Mouse (Mus musculus) forebrain, embryonic 16.5 days (tissue): ENCODE measurements around the gene Dut. TPM values are rescaled to one million over a fixed set of nuclear protein-coding genes. Genes with fewer than 3 reads are reported as not detected.

Experiments used
- ATAC-seq: fragments of 200-750 bp; cut with Nextera tagmentation; 2 replicates; pipeline ENCODE4 v1.8.0; 2017; ENCODE audit warnings: mild to moderate bottlenecking, moderate library complexity
- H3K27ac ChIP-seq: fragments of 300-500 bp; sonication (generic); 2 replicates; pipeline ENCODE4 v1.5.1; 2014; ENCODE audit warnings: low read length, control low read depth
- H3K27me3 ChIP-seq: fragments of 300-500 bp; sonication (generic); replicated peaks from 2 replicates; pipeline ENCODE4 v1.6.1; 2014; ENCODE audit warnings: low read length; ENCODE audit not compliant: control insufficient read depth, insufficient read depth
- H3K36me3 ChIP-seq: fragments of 300-500 bp; sonication (generic); 2 replicates; pipeline ENCODE4 v1.6.1; 2014; ENCODE audit not compliant: control insufficient read depth, insufficient read depth
- H3K4me1 ChIP-seq: fragments of 300-500 bp; sonication (generic); replicated peaks from 2 replicates; pipeline ENCODE4 v1.6.1; 2014; ENCODE audit warnings: low read length; ENCODE audit not compliant: control insufficient read depth, insufficient read depth
- H3K4me2 ChIP-seq: fragments of 300-500 bp; sonication (generic); 2 replicates; pipeline ENCODE4 v1.6.1; 2014; ENCODE audit warnings: mild to moderate bottlenecking, low read length, control low read depth
- H3K4me3 ChIP-seq: fragments of 300-500 bp; sonication (generic); replicated peaks from 2 replicates; pipeline ENCODE4 v1.5.1; 2014; ENCODE audit warnings: mild to moderate bottlenecking, low read length, control low read depth
- H3K9ac ChIP-seq: fragments of 300-500 bp; sonication (generic); replicated peaks from 2 replicates; pipeline ENCODE4 v1.6.1; 2014; ENCODE audit warnings: low read depth, low read length, control low read depth
- H3K9me3 ChIP-seq: fragments of 300-500 bp; sonication (generic); 2 replicates; pipeline ENCODE4 v1.6.1; 2016; ENCODE audit warnings: low read length; ENCODE audit not compliant: control insufficient read depth
- WGBS: fragments of 180-500 bp; shearing (Covaris S2); extraction: QIAGEN DNeasy Blood & Tissue Kit; methylation state at CpG from one replicate; pipeline ENCODE4 v1.1.7; 2014; 5-methylcytosine and 5-hydroxymethylcytosine counted together
- polyA plus RNA-seq: library from polyadenylated mRNA; unstranded; fragments of >200 nt; fragmentation: Nextera tagmentation; extraction: Ambion mirVana; gene quantifications from 2 replicates; pipeline ENCODE4 v1.2.1, GENCODE M21; 2015

The Dut gene
- polyA plus RNA-seq, 1 experiment from 2014 or later = 87.9 TPM

- ATAC-seq = no peak
- Histone ChIP-seq H3K4me1 (no peaks in the 10 kb centered on the region), H3K4me3 (no peak overlapping the region), H3K27me3 (no peaks in the 10 kb centered on the region), H3K36me3 (no peaks in the 10 kb centered on the region), H3K9ac (no peak overlapping the region), H3K4me2 (no peak overlapping the region), H3K27ac (no peak overlapping the region), H3K9me3 (no peaks in the 10 kb centered on the region)
- WGBS = 77% methylated on average over 1 of the region's 1 CpGs
These were observed 44.1 kb downstream of the Dut start for GRCm38 (mm10) chr2:125291101-125291500.

- WGBS = 91% methylated on average over 7 of the region's 7 CpGs
- H3K9ac ChIP-seq = no peak overlapping the region
- H3K27me3 ChIP-seq = no peaks in the 10 kb centered on the region
- H3K9me3 ChIP-seq = no peaks in the 10 kb centered on the region
- H3K4me2 ChIP-seq = no peak overlapping the region
- no peaks in the 10 kb centered on the region for H3K36me3 ChIP-seq
- ATAC-seq = no peak
- H3K27ac ChIP-seq = no peak overlapping the region
- no peak overlapping the region for H3K4me3 ChIP-seq
- no peaks in the 10 kb centered on the region for H3K4me1 ChIP-seq
These were observed 45.6 kb downstream of the Dut start for GRCm38 (mm10) chr2:125292616-125293015.

- Histone ChIP-seq H3K4me3 (no peak overlapping the region), H3K27me3 (no peaks in the 10 kb centered on the region), H3K36me3 (no peaks in the 10 kb centered on the region), H3K9me3 (no peaks in the 10 kb centered on the region), H3K4me2 (no peak overlapping the region), H3K4me1 (no peaks in the 10 kb centered on the region), H3K27ac (no peak overlapping the region), H3K9ac (no peak overlapping the region)
- no peak for ATAC-seq
- 84% methylated on average over 5 of the region's 5 CpGs for WGBS
These were observed 47.0 kb downstream of the Dut start for GRCm38 (mm10) chr2:125293969-125294491.

- Histone ChIP-seq H3K4me2 (no peak overlapping the region), H3K36me3 (no peaks in the 10 kb centered on the region), H3K9ac (no peak overlapping the region), H3K27me3 (no peaks in the 10 kb centered on the region), H3K4me3 (no peak overlapping the region), H3K4me1 (no peaks in the 10 kb centered on the region), H3K9me3 (no peaks in the 10 kb centered on the region), H3K27ac (no peak overlapping the region)
- WGBS = 83% methylated on average over 3 of the region's 3 CpGs
- no peak for ATAC-seq
These were observed 48.5 kb downstream of the Dut start for GRCm38 (mm10) chr2:125295526-125295925.

GRCm38 (mm10) chr2:125298841-125299240 is 51.9 kb downstream of the Dut start:
- Histone ChIP-seq H3K4me3 (no peak overlapping the region), H3K4me1 (no peaks in the 10 kb centered on the region), H3K9ac (no peak overlapping the region), H3K4me2 (no peak overlapping the region), H3K27me3 (no peaks in the 10 kb centered on the region), H3K36me3 (no peaks in the 10 kb centered on the region), H3K27ac (no peak overlapping the region), H3K9me3 (no peaks in the 10 kb centered on the region)
- no peak for ATAC-seq
- WGBS = 95% methylated on average over 1 of the region's 1 CpGs

- H3K4me1 ChIP-seq = no peaks in the 10 kb centered on the region
- no peak overlapping the region for H3K4me3 ChIP-seq
- H3K27ac ChIP-seq = no peak overlapping the region
- H3K9me3 ChIP-seq = no peaks in the 10 kb centered on the region
- WGBS = 48% methylated on average over 9 of the region's 9 CpGs
- H3K9ac ChIP-seq = no peak overlapping the region
- no peak for ATAC-seq
- H3K4me2 ChIP-seq = no peak overlapping the region
- H3K36me3 ChIP-seq = no peaks in the 10 kb centered on the region
- H3K27me3 ChIP-seq = no peaks in the 10 kb centered on the region
These were observed 55.1 kb downstream of the Dut start for GRCm38 (mm10) chr2:125301877-125302624.

- no peaks in the 10 kb centered on the region for H3K4me1 ChIP-seq
- H3K9ac ChIP-seq = no peak overlapping the region
- 87% methylated on average over 8 of the region's 8 CpGs for WGBS
- no peak overlapping the region for H3K27ac ChIP-seq
- H3K9me3 ChIP-seq = no peaks in the 10 kb centered on the region
- no peak overlapping the region for H3K4me3 ChIP-seq
- ATAC-seq = no peak
- H3K27me3 ChIP-seq = no peaks in the 10 kb centered on the region
- no peak overlapping the region for H3K4me2 ChIP-seq
- no peaks in the 10 kb centered on the region for H3K36me3 ChIP-seq
These were observed 55.6 kb downstream of the Dut start for GRCm38 (mm10) chr2:125302625-125302924.

- 82% methylated on average over 5 of the region's 5 CpGs for WGBS
- Histone ChIP-seq H3K36me3 (no peaks in the 10 kb centered on the region; the same call in 1 of the 2 replicates), H3K4me1 (no peaks in the 10 kb centered on the region), H3K9ac (no peak overlapping the region), H3K27ac (no peak overlapping the region), H3K27me3 (no peaks in the 10 kb centered on the region), H3K9me3 (no peaks in the 10 kb centered on the region), H3K4me2 (no peak overlapping the region), H3K4me3 (no peak overlapping the region)
- no peak for ATAC-seq
These were observed 56.9 kb downstream of the Dut start for GRCm38 (mm10) chr2:125303764-125304384.

GRCm38 (mm10) chr2:125304746-125305145 is 57.8 kb downstream of the Dut start:
- 80% methylated on average over 3 of the region's 3 CpGs for WGBS

More at GRCm38 (mm10) chr2:125304746-125305145, 57.8 kb downstream of the Dut start:
- Histone ChIP-seq H3K9me3 (no peaks in the 10 kb centered on the region), H3K4me1 (no peaks in the 10 kb centered on the region), H3K27ac (no peak overlapping the region), H3K4me3 (no peak overlapping the region), H3K4me2 (no peak overlapping the region), H3K27me3 (no peaks in the 10 kb centered on the region), H3K9ac (no peak overlapping the region), H3K36me3 (peaks cover 4% of the 10 kb centered on the region; the same call in 1 of the 2 replicates)
- no peak for ATAC-seq
